Mouse (Mus musculus) CH12.LX (cell line): Measurements from ENCODE around the gene Ift27. TPM values are rescaled to one million over a fixed set of nuclear protein-coding genes. Genes with fewer than 3 reads are reported as not detected.
A peak's percentile ranks its signal among the peaks of the same experiment; 100 is the strongest.

Source experiments
- DNase-seq: peaks from one replicate; pipeline ENCODE4 v3.0.0-alpha.2; 2013; ENCODE audit errors: extremely low read depth
- H3K27ac ChIP-seq: 2 replicates; pipeline ENCODE4 v1.5.1; 2012; ENCODE audit warnings: low read depth, mild to moderate bottlenecking, control low read depth, moderate library complexity; ENCODE audit not compliant: insufficient read depth
- H3K27me3 ChIP-seq: replicated peaks from 2 replicates; pipeline ENCODE3; 2012; ENCODE audit warnings: inconsistent platforms
- H3K36me3 ChIP-seq, 2 experiments: replicated peaks in 1 of 2; 2 replicates each; pipeline versions ENCODE3 to v1.6.1; 2012; ENCODE audit warnings: inconsistent platforms in 1 of 2, low read length in 1 of 2, mild to moderate bottlenecking in 1 of 2, mixed read lengths in 1 of 2, moderate library complexity in 1 of 2; ENCODE audit not compliant: control insufficient read depth in 1 of 2, insufficient read depth in 1 of 2
- H3K4me1 ChIP-seq, 2 experiments: 2 replicates each; pipeline ENCODE4 v1.6.1; 2012; ENCODE audit warnings: inconsistent platforms in 1 of 2, moderate library complexity in 1 of 2; ENCODE audit not compliant: insufficient read depth in 2 of 2, control insufficient read depth in 1 of 2
- H3K4me2 ChIP-seq: 2 replicates; pipeline ENCODE4 v1.6.1; 2012; ENCODE audit warnings: low read depth, mild to moderate bottlenecking, control low read depth; ENCODE audit not compliant: poor library complexity, insufficient read depth, severe bottlenecking
- H3K4me3 ChIP-seq, 3 experiments: fragments of 150-350 bp in 1 of 3; sonication (generic) in 1 of 3; replicated peaks in 1 of 3; 2 replicates each; pipeline versions ENCODE3 to v1.5.1; 2011 to 2012; ENCODE audit warnings: low read depth in 2 of 3, low read length in 2 of 3, mild to moderate bottlenecking in 2 of 3, moderate library complexity in 2 of 3, control low read depth in 1 of 3, improper control_type of control experiment in 1 of 3, inconsistent platforms in 1 of 3, mixed read lengths in 1 of 3; ENCODE audit not compliant: poor library complexity in 1 of 3
- H3K79me2 ChIP-seq: replicated peaks from 2 replicates; pipeline ENCODE4 v1.6.1; 2012; ENCODE audit warnings: mild to moderate bottlenecking, moderate library complexity; ENCODE audit not compliant: control insufficient read depth, poor library complexity, insufficient read depth, severe bottlenecking; ENCODE audit errors: extremely low read depth
- H3K9ac ChIP-seq: 2 replicates; pipeline ENCODE4 v1.6.1; 2012; ENCODE audit warnings: low read depth, mild to moderate bottlenecking, control low read depth, moderate library complexity; ENCODE audit not compliant: insufficient read depth
- H3K9me3 ChIP-seq: replicated peaks from 2 replicates; pipeline ENCODE3; 2012; ENCODE audit warnings: low read length, inconsistent platforms, mixed read lengths
- BHLHE40 ChIP-seq: IDR thresholded peaks from 2 replicates; pipeline ENCODE4 v1.6.1; 2011; ENCODE audit warnings: mild to moderate bottlenecking, low read depth, low read length, improper control_type of control experiment
- CHD1 ChIP-seq: IDR thresholded peaks from 2 replicates; pipeline ENCODE4 v1.6.1; 2012; ENCODE audit warnings: low read depth, low read length, improper control_type of control experiment, inconsistent platforms
- CHD2 ChIP-seq: IDR thresholded peaks from 2 replicates; pipeline ENCODE4 v1.6.1; 2011; ENCODE audit warnings: low read length, improper control_type of control experiment
- CTCF ChIP-seq, 2 experiments: IDR thresholded peaks in 1 of 2; conservative IDR thresholded peaks in 1 of 2; 2 replicates each; pipeline ENCODE4 v1.5.1; 2011 to 2012; ENCODE audit warnings: low read depth in 2 of 2, low read length in 2 of 2, improper control_type of control experiment in 1 of 2, inconsistent platforms in 1 of 2, mild to moderate bottlenecking in 1 of 2, moderate library complexity in 1 of 2
- E2F4 ChIP-seq: IDR thresholded peaks from 2 replicates; pipeline ENCODE4 v1.6.1; 2011; ENCODE audit warnings: low read depth, low read length, improper control_type of control experiment; ENCODE audit not compliant: insufficient replicate concordance
- ELF1 ChIP-seq: IDR thresholded peaks from 2 replicates; pipeline ENCODE4 v1.6.1; 2014; ENCODE audit warnings: low read depth, mild to moderate bottlenecking, inconsistent platforms, low read length, improper control_type of control experiment
- EP300 ChIP-seq: IDR thresholded peaks from 2 replicates; pipeline ENCODE4 v1.6.1; 2011; ENCODE audit warnings: low read length, improper control_type of control experiment
- ETS1 ChIP-seq: conservative IDR thresholded peaks from 2 replicates; pipeline ENCODE4 v1.6.1; 2012; ENCODE audit warnings: low read depth, mild to moderate bottlenecking, inconsistent platforms, low read length, improper control_type of control experiment, moderate library complexity
- GABPA ChIP-seq: IDR thresholded peaks from 2 replicates; pipeline ENCODE4 v1.6.1; 2012; ENCODE audit warnings: low read depth, low read length, improper control_type of control experiment, inconsistent platforms; ENCODE audit not compliant: insufficient replicate concordance
- HCFC1 ChIP-seq: IDR thresholded peaks from 2 replicates; pipeline ENCODE4 v1.6.1; 2012; ENCODE audit warnings: low read depth, mild to moderate bottlenecking, inconsistent platforms, low read length, improper control_type of control experiment
- IRF4 ChIP-seq: IDR thresholded peaks from 2 replicates; pipeline ENCODE4 v1.6.1; 2014; ENCODE audit warnings: low read depth, mild to moderate bottlenecking, inconsistent platforms, low read length, improper control_type of control experiment
- JUN ChIP-seq: IDR thresholded peaks from 2 replicates; pipeline ENCODE4 v1.6.1; 2011; ENCODE audit warnings: low read depth, mild to moderate bottlenecking, low read length, improper control_type of control experiment, moderate library complexity; ENCODE audit not compliant: insufficient read depth
- JUND ChIP-seq: conservative IDR thresholded peaks from 2 replicates; pipeline ENCODE4 v1.6.1; 2011; ENCODE audit warnings: low read depth, low read length, improper control_type of control experiment
- KAT2A ChIP-seq: IDR thresholded peaks from 2 replicates; pipeline ENCODE4 v1.6.1; 2012; ENCODE audit warnings: low read length, improper control_type of control experiment, inconsistent platforms; ENCODE audit not compliant: insufficient replicate concordance
- MAFK ChIP-seq: IDR thresholded peaks from 2 replicates; pipeline ENCODE4 v1.6.1; 2011; ENCODE audit warnings: low read length, improper control_type of control experiment; ENCODE audit not compliant: insufficient replicate concordance
- MAX ChIP-seq: IDR thresholded peaks from 2 replicates; pipeline ENCODE4 v1.6.1; 2011; ENCODE audit warnings: low read length, improper control_type of control experiment
- MAZ ChIP-seq: IDR thresholded peaks from 2 replicates; pipeline ENCODE4 v1.6.1; 2012; ENCODE audit warnings: low read depth, mild to moderate bottlenecking, inconsistent platforms, low read length, improper control_type of control experiment, moderate library complexity
- MEF2A ChIP-seq: IDR thresholded peaks from 2 replicates; pipeline ENCODE4 v1.6.1; 2014; ENCODE audit warnings: low read depth, mild to moderate bottlenecking, inconsistent platforms, low read length, improper control_type of control experiment, borderline replicate concordance
- MXI1 ChIP-seq: IDR thresholded peaks from 2 replicates; pipeline ENCODE4 v1.6.1; 2011; ENCODE audit warnings: mild to moderate bottlenecking, low read depth, low read length, improper control_type of control experiment
- MYC ChIP-seq: IDR thresholded peaks from 2 replicates; pipeline ENCODE4 v1.6.1; 2011; ENCODE audit warnings: low read depth, mild to moderate bottlenecking, improper control_type of control experiment, low read length
- NELFE ChIP-seq: IDR thresholded peaks from 2 replicates; pipeline ENCODE4 v1.6.1; 2011; ENCODE audit warnings: low read depth, low read length, improper control_type of control experiment
- NRF1 ChIP-seq: IDR thresholded peaks from 2 replicates; pipeline ENCODE4 v1.6.1; 2014; ENCODE audit warnings: low read depth, mild to moderate bottlenecking, inconsistent platforms, low read length, improper control_type of control experiment, moderate library complexity
- PAX5 ChIP-seq: IDR thresholded peaks from 2 replicates; pipeline ENCODE4 v1.6.1; 2012; ENCODE audit warnings: low read length, inconsistent platforms, mixed read lengths
- POLR2A ChIP-seq: IDR thresholded peaks from 2 replicates; pipeline ENCODE4 v1.6.1; 2011; ENCODE audit warnings: low read depth, mild to moderate bottlenecking, improper control_type of control experiment, low read length
- POLR2AphosphoS2 ChIP-seq: IDR thresholded peaks from 2 replicates; pipeline ENCODE4 v1.6.1; 2011; ENCODE audit warnings: low read depth, low read length, improper control_type of control experiment
- RAD21 ChIP-seq: IDR thresholded peaks from 2 replicates; pipeline ENCODE4 v1.6.1; 2011; ENCODE audit warnings: low read depth, mild to moderate bottlenecking, low read length, improper control_type of control experiment, moderate library complexity
- RCOR1 ChIP-seq: conservative IDR thresholded peaks from 2 replicates; pipeline ENCODE4 v1.6.1; 2012; ENCODE audit warnings: low read depth, mild to moderate bottlenecking, inconsistent platforms, low read length, improper control_type of control experiment
- SIN3A ChIP-seq: IDR thresholded peaks from 2 replicates; pipeline ENCODE4 v1.6.1; 2012; ENCODE audit warnings: low read length, improper control_type of control experiment, inconsistent platforms
- SMC3 ChIP-seq: IDR thresholded peaks from 2 replicates; pipeline ENCODE4 v1.6.1; 2011; ENCODE audit warnings: low read depth, low read length, improper control_type of control experiment
- TBP ChIP-seq: conservative IDR thresholded peaks from 2 replicates; pipeline ENCODE4 v1.6.1; 2011; ENCODE audit warnings: low read depth, low read length, improper control_type of control experiment
- TCF12 ChIP-seq: IDR thresholded peaks from 2 replicates; pipeline ENCODE4 v1.6.1; 2014; ENCODE audit warnings: low read depth, mild to moderate bottlenecking, inconsistent platforms, low read length, improper control_type of control experiment
- UBTF ChIP-seq: IDR thresholded peaks from 2 replicates; pipeline ENCODE4 v1.6.1; 2012; ENCODE audit warnings: low read depth, mild to moderate bottlenecking, inconsistent platforms, low read length, improper control_type of control experiment, moderate library complexity
- USF1 ChIP-seq: IDR thresholded peaks from 2 replicates; pipeline ENCODE4 v1.6.1; 2014; ENCODE audit warnings: low read depth, mild to moderate bottlenecking, inconsistent platforms, low read length, improper control_type of control experiment
- USF2 ChIP-seq: conservative IDR thresholded peaks from 2 replicates; pipeline ENCODE4 v1.6.1; 2011; ENCODE audit warnings: low read depth, low read length, improper control_type of control experiment
- ZC3H11A ChIP-seq: IDR thresholded peaks from 2 replicates; pipeline ENCODE4 v1.6.1; 2012; ENCODE audit warnings: low read depth, mild to moderate bottlenecking, inconsistent platforms, low read length, improper control_type of control experiment
- ZKSCAN1 ChIP-seq: IDR thresholded peaks from 2 replicates; pipeline ENCODE4 v1.6.1; 2012; ENCODE audit warnings: low read depth, inconsistent platforms, low read length, improper control_type of control experiment, borderline replicate concordance
- ZMIZ1 ChIP-seq: IDR thresholded peaks from 2 replicates; pipeline ENCODE4 v1.6.1; 2012; ENCODE audit warnings: low read depth, mild to moderate bottlenecking, inconsistent platforms, low read length, improper control_type of control experiment
- ZNF384 ChIP-seq: IDR thresholded peaks from 2 replicates; pipeline ENCODE4 v1.6.1; 2012; ENCODE audit warnings: low read depth, low read length, improper control_type of control experiment, inconsistent platforms
- dilution Hi-C: fragments of 300-500 bp; cut with MboI; formaldehyde crosslinking; loops from 2 replicates; pipeline ENCODE4 v1.14.3; 2020; ENCODE audit warnings: low sequenced_read_pairs; ENCODE audit not compliant: extremely low pct_unique_long_range_greater_than_20kb, extremely low pct_ligation_motif_present
- in situ Hi-C: fragments of 300-500 bp; cut with MboI; formaldehyde crosslinking; loops from 3 replicates; pipeline ENCODE4 v1.14.3; 2019; ENCODE audit warnings: low sequenced_read_pairs, low pct_ligation_motif_present, low pct_unique_long_range_greater_than_20kb, mixed read lengths
- polyA plus RNA-seq: library from polyadenylated mRNA; unstranded; fragments of >175 nt; gene quantifications from 2 replicates; pipeline ENCODE4 v1.2.1, GENCODE M21; 2012; ENCODE audit warnings: low read depth; ENCODE audit not compliant: insufficient read length
- total RNA-seq, 2 experiments: library from RNA; depleted of rRNA; stranded (reverse); fragments of 300-350 nt in 1 of 2; fragments of >200 nt in 1 of 2; gene quantifications; 2 replicates each; pipeline ENCODE4 v1.2.3; 2012 to 2014

The Ift27 gene
- total and polyA plus RNA-seq, 3 experiments = 67.1 to 82.1 (median 72.1) TPM

DNA sequence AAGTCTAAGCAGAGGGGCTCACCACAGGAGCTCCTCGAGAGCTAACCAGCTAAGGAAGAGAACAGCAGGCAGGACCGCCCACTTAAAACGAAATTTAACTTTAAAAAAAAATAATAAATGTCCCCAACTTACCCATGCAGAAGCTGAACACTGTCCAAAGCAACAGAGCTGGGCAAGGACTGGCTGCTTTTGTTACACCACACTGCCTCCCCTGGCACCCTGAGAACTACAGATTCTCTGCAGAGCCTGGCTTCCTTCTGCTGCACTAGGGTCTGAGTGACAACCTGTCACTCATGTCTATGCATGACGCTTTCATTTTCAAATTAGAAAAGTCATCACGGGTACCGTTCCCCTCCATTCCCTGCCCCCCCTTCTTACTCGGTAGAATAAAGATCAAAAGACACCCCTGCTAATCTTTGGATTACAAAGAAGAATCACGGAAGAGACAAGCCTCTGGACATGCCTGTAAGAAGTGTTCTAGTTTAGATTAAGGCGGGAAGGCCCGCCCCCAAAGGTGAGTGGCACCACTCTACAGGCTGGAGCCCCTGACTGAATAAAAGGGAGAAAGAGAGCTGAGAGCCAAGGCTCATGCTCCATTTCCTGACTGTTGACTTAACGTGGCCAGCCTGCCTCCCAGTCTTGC, 1.5 kb downstream of the Ift27 start:
- peak overlapping the region; percentile 89 for H3K4me2 ChIP-seq
- dilution Hi-C loops (no loop called here), in situ Hi-C loops (loop anchor here (25.0 kb wide), 1 partner anchor 435 kb away; the partner anchor contains the start of gene Apol9b)
- peak overlapping the region; percentile 68 for H3K9ac ChIP-seq
- H3K9me3 ChIP-seq = no peaks in the 10 kb centered on the region
- peak; percentile 85 for DNase-seq
- H3K36me3 ChIP-seq = peaks cover 5 to 12% of the 10 kb centered on the region in 2 experiments
- H3K27me3 ChIP-seq = no peaks in the 10 kb centered on the region
- peak overlapping the region; percentile 56 to 88 (median 72) for H3K4me3 ChIP-seq
- H3K4me1 ChIP-seq = peaks cover 28 to 69% of the 10 kb centered on the region in 2 experiments
- TF ChIP-seq MEF2A (peak; percentile 26; the same call in 1 of the 2 replicates), ZKSCAN1 (no peak), CTCF (conservative IDR thresholded peaks at IDR 0.05 in 1 of 2, IDR thresholded peaks at IDR 0.05 in 1 of 2; ENCODE audit: low read depth in 2 of 2, low read length in 2 of 2) (peak in 1 of 2 experiments; percentile 71; a peak in 2 of 4 replicates), KAT2A (0 out of 2 replicates have a peak, but pooled peaks have one; percentile 44), SMC3 (peak; percentile 44), MXI1 (no peak), USF2 (no peak), EP300 (no peak), GABPA (no peak), NRF1 (peak; percentile 24; the same call in 1 of the 2 replicates), TBP (no peak), SIN3A (peak; percentile 75), ZMIZ1 (peak; percentile 66), MYC (peak; percentile 26; the same call in 1 of the 2 replicates), POLR2AphosphoS2 (no peak), TCF12 (0 out of 2 replicates have a peak, but pooled peaks have one; percentile 18), PAX5 (no peak), ETS1 (peak; percentile 16), UBTF (no peak), BHLHE40 (peak; percentile 42; the same call in 1 of the 2 replicates), RCOR1 (no peak), ZNF384 (peak; percentile 28; the same call in 1 of the 2 replicates), MAX (no peak), CHD2 (peak; percentile 31; the same call in 1 of the 2 replicates), RAD21 (peak; percentile 74), HCFC1 (peak; percentile 39), MAFK (no peak), USF1 (no peak), JUND (no peak; the same call in 1 of the 2 replicates), IRF4 (0 out of 2 replicates have a peak, but pooled peaks have one; percentile 20), ELF1 (no peak), NELFE (no peak), MAZ (peak; percentile 25; the same call in 1 of the 2 replicates), JUN (no peak), POLR2A (no peak), E2F4 (no peak), ZC3H11A (no peak), CHD1 (no peak)
- no peaks in the 10 kb centered on the region; the same call in 1 of the 2 replicates for H3K79me2 ChIP-seq
- H3K27ac ChIP-seq = peak overlapping the region; percentile 61
